Comparison of ENCODE assay signal across 32 mouse cellular contexts in genomic region chr9:113430411-113430810, GRCm38 (mm10).
"Had no signal": no experiment of that assay in that cellular context is flagged by ENCODE, and none has a peak within 500 bp of the region (broad histone marks: within the 10 kb centered on the region; RNA-seq: fewer than 3 reads in every experiment).

No protein-coding gene starts in this region.

- H3K4me1 ChIP-seq: limb, embryonic 10.5 days; limb, embryonic 12.5 days; limb, embryonic 13.5 days; limb, embryonic 15.5 days; liver, embryonic 12.5 days; liver, embryonic 13.5 days; liver, embryonic 15.5 days; lung, embryonic 15.5 days; megakaryocyte, embryonic 14.5 days; midbrain, embryonic 10.5 days; midbrain, embryonic 12.5 days; midbrain, embryonic 13.5 days; midbrain, embryonic 15.5 days; neural tube, embryonic 12.5 days; neural tube, embryonic 13.5 days had no signal

- DNase-seq: left cerebral cortex, postnatal 4 days; liver; liver, embryonic 13.5 days; liver, postnatal 0 days; lung, adult 18-20 months; lung, adult 2 months; lung, embryonic 14.5 days; lung, postnatal 10 days; lung, postnatal 14 days; lung, postnatal 36 days; lung, postnatal 4 days; midbrain, embryonic 14.5 days had no signal

- H3K36me3 ChIP-seq: limb, embryonic 10.5 days; limb, embryonic 12.5 days; limb, embryonic 13.5 days; limb, embryonic 15.5 days; liver, embryonic 12.5 days; liver, embryonic 13.5 days; liver, embryonic 15.5 days; lung, embryonic 15.5 days; midbrain, embryonic 10.5 days; midbrain, embryonic 12.5 days; midbrain, embryonic 13.5 days; midbrain, embryonic 15.5 days; neural tube, embryonic 12.5 days; neural tube, embryonic 13.5 days had no signal

- H3K27ac ChIP-seq: limb, embryonic 10.5 days; limb, embryonic 12.5 days; limb, embryonic 13.5 days; limb, embryonic 15.5 days; liver, embryonic 12.5 days; liver, embryonic 13.5 days; liver, embryonic 14.5 days; liver, embryonic 15.5 days; lung, embryonic 15.5 days; macrophage; midbrain, embryonic 10.5 days; midbrain, embryonic 12.5 days; midbrain, embryonic 13.5 days; midbrain, embryonic 15.5 days; neural tube, embryonic 12.5 days; neural tube, embryonic 13.5 days had no signal

- H3K27me3 ChIP-seq: limb, embryonic 12.5 days; limb, embryonic 13.5 days; limb, embryonic 15.5 days; liver, embryonic 12.5 days; liver, embryonic 13.5 days; liver, embryonic 15.5 days; lung, embryonic 15.5 days; megakaryocyte, embryonic 14.5 days; midbrain, embryonic 12.5 days; midbrain, embryonic 13.5 days; midbrain, embryonic 15.5 days; neural tube, embryonic 12.5 days; neural tube, embryonic 13.5 days had no signal

- ATAC-seq: liver, embryonic 12.5 days; liver, postnatal 0 days; lung, postnatal 0 days; midbrain, embryonic 13.5 days; midbrain, embryonic 15.5 days had no signal

- H3K9ac ChIP-seq: limb, embryonic 12.5 days; limb, embryonic 13.5 days; limb, embryonic 15.5 days; liver, embryonic 12.5 days; liver, embryonic 13.5 days; liver, embryonic 14.5 days; liver, embryonic 15.5 days; liver, postnatal 0 days; lung, embryonic 14.5 days; lung, embryonic 15.5 days; midbrain, embryonic 12.5 days; midbrain, embryonic 13.5 days; midbrain, embryonic 15.5 days; neural tube, embryonic 12.5 days; neural tube, embryonic 13.5 days had no signal

- H3K4me2 ChIP-seq: limb, embryonic 12.5 days; limb, embryonic 13.5 days; limb, embryonic 15.5 days; liver, embryonic 11.5 days; liver, embryonic 12.5 days; liver, embryonic 13.5 days; liver, embryonic 15.5 days; lung, embryonic 14.5 days; lung, embryonic 15.5 days; midbrain, embryonic 12.5 days; midbrain, embryonic 13.5 days; midbrain, embryonic 15.5 days; neural tube, embryonic 12.5 days; neural tube, embryonic 13.5 days had no signal

- H3K4me3 ChIP-seq: left cerebral cortex, adult 2 months; limb, embryonic 10.5 days; limb, embryonic 12.5 days; limb, embryonic 13.5 days; limb, embryonic 15.5 days; liver, embryonic 12.5 days; liver, embryonic 13.5 days; liver, embryonic 15.5 days; lung, embryonic 15.5 days; megakaryocyte, embryonic 14.5 days; midbrain, embryonic 10.5 days; midbrain, embryonic 12.5 days; midbrain, embryonic 13.5 days; midbrain, embryonic 15.5 days; myocyte; neural tube, embryonic 12.5 days; neural tube, embryonic 13.5 days had no signal

- H3K9me3 ChIP-seq: limb, embryonic 10.5 days; limb, embryonic 12.5 days; limb, embryonic 13.5 days; limb, embryonic 15.5 days; liver, embryonic 13.5 days; liver, embryonic 15.5 days; lung, embryonic 15.5 days; midbrain, embryonic 10.5 days; midbrain, embryonic 12.5 days; midbrain, embryonic 13.5 days; midbrain, embryonic 15.5 days; neural tube, embryonic 12.5 days had no signal
